Mouse (Mus musculus) heart, adult 8-10 months (tissue): Measurements from ENCODE around the gene B020004J07Rik. TPM values are rescaled to one million over a fixed set of nuclear protein-coding genes. Genes with fewer than 3 reads are reported as not detected.
"Not testable (repeated sequence)": the region's sequence is repeated elsewhere in the genome, so short reads cannot be mapped to it uniquely, and the experiment has no call there.

ENCODE experiments used
- DNase-seq: peaks from one replicate; pipeline ENCODE4 v3.0.0; 2022; ENCODE audit warnings: low spot score
- total RNA-seq, 4 experiments: library from RNA; stranded (reverse); gene quantifications; 2 replicates each; pipeline ENCODE4 v1.2.4; 2022

The B020004J07Rik gene
- total RNA-seq = not detected

GRCm38 (mm10) chr4:101843923-101844322 is at the start of gene B020004J07Rik:
B020004J07Rik (minus strand) TSS chr4:101844023.
- not testable (repeated sequence) for DNase-seq

GRCm38 (mm10) chr4:101889377-101889776 is 45.6 kb upstream of the B020004J07Rik start:
- DNase-seq = no peak

GRCm38 (mm10) chr4:101883641-101884040 is 39.8 kb upstream of the B020004J07Rik start:
- no peak for DNase-seq

- DNase-seq = not testable (repeated sequence)
Observed at GRCm38 (mm10) chr4:101875687-101876086, 31.9 kb upstream of the B020004J07Rik start.

- not testable (repeated sequence) for DNase-seq
Observed at GRCm38 (mm10) chr4:101872031-101872430, 28.2 kb upstream of the B020004J07Rik start.

GRCm38 (mm10) chr4:101862289-101862688 is 18.5 kb upstream of the B020004J07Rik start:
- DNase-seq = no peak

- DNase-seq = no peak
Observed at GRCm38 (mm10) chr4:101860873-101861272, 17.1 kb upstream of the B020004J07Rik start.

- DNase-seq = no peak
Observed at GRCm38 (mm10) chr4:101850908-101851307, 7.1 kb upstream of the B020004J07Rik start.

Other genes starting within 250 kb of the B020004J07Rik start
- gene Leprot, start 196.3 kb downstream of the B020004J07Rik start, total RNA-seq = 10 to 100 TPM; 24.6 to 30.6 (median 25.8) TPM
- gene Lepr, start 126.6 kb downstream of the B020004J07Rik start, total RNA-seq = 1 to 10 TPM; 2.5 to 5.6 (median 4.7) TPM
- gene C130073F10Rik, start 49.8 kb upstream of the B020004J07Rik start, total RNA-seq = not detected
- gene Gm12800, start 65.1 kb upstream of the B020004J07Rik start, total RNA-seq = not detected
- gene Gm12794, start 96.4 kb upstream of the B020004J07Rik start, total RNA-seq = not detected
- not detected for gene Gm12790, start 137.0 kb upstream of the B020004J07Rik start, total RNA-seq
- not detected for gene Gm12789, start 142.6 kb upstream of the B020004J07Rik start, total RNA-seq
- gene Pde4b, start 243.5 kb upstream of the B020004J07Rik start, total RNA-seq = 10 to 100 TPM; 19.7 to 32.0 (median 21.1) TPM